Mouse (Mus musculus) embryo, embryonic 10.5 days (tissue): Measurements from ENCODE around the gene Cnn3.

Experiments used
- DNase-seq: peaks from one replicate; pipeline ENCODE4 v3.0.0-alpha.2; 2015; ENCODE audit warnings: low spot score

Cnn3 gene

DNA sequence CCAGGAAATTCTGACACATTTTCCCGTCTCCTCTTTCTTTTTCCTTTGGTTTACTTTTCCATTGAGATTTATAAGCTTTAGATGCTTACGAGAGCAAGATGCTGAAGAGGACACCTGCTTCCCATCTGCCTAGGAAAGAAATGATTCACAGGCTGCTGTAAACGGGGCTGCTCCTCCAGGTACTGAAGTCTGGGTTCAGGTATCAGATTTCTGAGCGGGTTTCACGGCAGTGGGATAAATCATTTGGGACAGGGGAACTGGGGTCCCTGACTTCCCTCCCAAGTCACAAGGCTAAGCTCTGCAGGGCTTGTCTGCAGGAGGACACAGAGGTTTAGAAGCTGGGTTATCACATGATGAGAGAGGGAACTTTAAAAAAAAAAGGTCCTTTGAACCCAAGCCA is 65.7 kb downstream of the Cnn3 start:
- peak; percentile 16 for DNase-seq

- DNase-seq = no peak
Measured at GRCm38 (mm10) chr3:121493997-121494421, 67.7 kb downstream of the Cnn3 start.

GRCm38 (mm10) chr3:121500225-121500624 is 73.9 kb downstream of the Cnn3 start:
- DNase-seq = peak; percentile 82

- no peak for DNase-seq
Measured at GRCm38 (mm10) chr3:121500734-121501133, 74.4 kb downstream of the Cnn3 start.

- no peak for DNase-seq
Measured at GRCm38 (mm10) chr3:121504927-121505487, 78.7 kb downstream of the Cnn3 start.

DNA sequence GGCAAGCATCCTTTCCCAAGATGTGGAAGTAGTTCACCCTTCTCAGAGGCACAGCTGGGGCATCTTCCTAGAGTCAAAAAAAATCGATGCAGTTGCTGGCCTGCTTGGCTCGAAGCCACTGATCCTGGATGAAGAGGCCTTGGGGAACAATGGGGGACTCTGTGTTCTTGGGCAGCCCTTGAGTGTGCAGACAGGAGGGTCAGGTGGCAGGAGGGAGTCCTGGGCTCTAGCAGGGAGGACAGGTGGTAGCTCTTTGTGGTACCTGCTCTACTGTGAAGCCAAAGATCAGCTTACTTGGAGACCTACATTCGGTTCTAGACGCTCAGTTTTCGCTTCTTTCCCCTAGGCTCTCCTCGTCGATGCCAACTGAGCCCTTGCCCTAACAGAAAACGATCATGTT is 79.9 kb downstream of the Cnn3 start:
- no peak for DNase-seq

DNA sequence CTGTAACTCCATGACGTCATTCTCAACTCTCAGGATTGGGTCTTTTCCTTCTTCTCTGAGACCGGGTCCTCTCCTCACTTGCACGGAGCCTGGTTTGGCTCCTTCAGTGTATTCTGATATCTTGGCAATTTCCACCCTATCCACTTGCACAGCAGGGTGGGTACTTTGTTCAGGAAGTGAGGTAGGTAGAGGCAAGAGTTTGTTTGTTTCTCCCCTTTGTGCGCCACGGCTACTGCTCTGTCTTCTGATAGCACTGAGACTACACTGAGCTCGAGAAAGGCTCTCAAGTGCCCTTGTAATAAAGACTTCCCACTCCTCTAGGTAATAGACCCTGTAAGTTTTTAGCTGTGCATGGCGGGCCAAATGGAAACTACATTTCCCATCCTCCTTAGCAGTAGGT is 80.5 kb downstream of the Cnn3 start:
- no peak for DNase-seq

- DNase-seq = no peak
Measured at GRCm38 (mm10) chr3:121507678-121508077, 81.4 kb downstream of the Cnn3 start.
